Mouse (Mus musculus) liver, embryonic 15.5 days (tissue): ENCODE data around the gene Myh14. TPM values are rescaled to one million over a fixed set of nuclear protein-coding genes. Genes with fewer than 3 reads are reported as not detected.

Experiments used
- ATAC-seq: fragments of 200-750 bp; cut with Nextera tagmentation; 2 replicates; pipeline ENCODE4 v1.8.0; 2017; ENCODE audit warnings: moderate number of reproducible peaks, mild to moderate bottlenecking, moderate library complexity; ENCODE audit not compliant: insufficient read depth
- H3K27ac ChIP-seq: fragments of 300-500 bp; sonication (generic); replicated peaks from 2 replicates; pipeline ENCODE4 v1.5.1; 2015; ENCODE audit warnings: mild to moderate bottlenecking, inconsistent platforms
- H3K27me3 ChIP-seq: fragments of 300-500 bp; sonication (generic); 2 replicates; pipeline ENCODE4 v1.6.1; 2015; ENCODE audit warnings: mild to moderate bottlenecking, inconsistent platforms
- H3K36me3 ChIP-seq: fragments of 300-500 bp; sonication (generic); replicated peaks from 2 replicates; pipeline ENCODE4 v1.6.1; 2015; ENCODE audit warnings: moderate library complexity, mild to moderate bottlenecking, inconsistent platforms
- H3K4me1 ChIP-seq: fragments of 300-500 bp; sonication (generic); replicated peaks from 2 replicates; pipeline ENCODE4 v1.6.1; 2015; ENCODE audit warnings: inconsistent platforms
- H3K4me2 ChIP-seq: fragments of 300-500 bp; sonication (generic); 2 replicates; pipeline ENCODE4 v1.6.1; 2015; ENCODE audit warnings: moderate library complexity, mild to moderate bottlenecking, inconsistent platforms
- H3K4me3 ChIP-seq: fragments of 300-500 bp; sonication (generic); replicated peaks from 2 replicates; pipeline ENCODE4 v1.5.1; 2015; ENCODE audit warnings: mild to moderate bottlenecking, inconsistent platforms
- H3K9ac ChIP-seq: fragments of 300-500 bp; sonication (generic); 2 replicates; pipeline ENCODE4 v1.6.1; 2015; ENCODE audit warnings: moderate library complexity, mild to moderate bottlenecking, inconsistent platforms
- H3K9me3 ChIP-seq: fragments of 300-500 bp; sonication (generic); replicated peaks from 2 replicates; pipeline ENCODE4 v1.6.1; 2016; ENCODE audit warnings: inconsistent platforms
- WGBS: fragments of 180-500 bp; shearing (Covaris S2); methylation state at CpG from one replicate; pipeline ENCODE4 v1.1.7; 2015; ENCODE audit warnings: mixed read lengths; ENCODE audit not compliant: insufficient replicate concordance; 5-methylcytosine and 5-hydroxymethylcytosine counted together
- polyA plus RNA-seq: library from polyadenylated mRNA; unstranded; fragments of >200 nt; fragmentation: Nextera tagmentation; extraction: Ambion mirVana; gene quantifications from 2 replicates; pipeline ENCODE4 v1.2.1, GENCODE M21; 2015

Gene Myh14
- polyA plus RNA-seq, 1 experiment from 2014 or later, result 0.18 TPM

DNA sequence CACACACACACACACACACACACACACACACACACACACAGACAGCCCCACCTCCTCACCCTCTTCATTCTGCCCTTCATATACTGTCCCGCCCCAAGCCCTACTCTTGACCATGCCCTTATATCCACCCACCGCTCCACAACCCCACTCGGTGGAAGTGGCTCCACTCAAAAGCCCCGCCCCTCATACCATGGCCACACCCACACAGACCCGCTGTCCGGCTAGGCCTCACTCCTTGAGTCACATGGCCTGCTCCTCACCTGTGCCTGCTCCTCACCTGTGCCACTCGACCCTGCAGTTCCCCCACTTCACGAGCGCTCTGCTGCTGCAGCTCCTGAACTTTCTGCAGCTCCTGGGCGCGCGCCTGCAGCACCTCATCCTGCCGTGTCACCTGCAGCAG, 40.2 kb downstream of the Myh14 start:
- H3K27ac ChIP-seq, result no peak overlapping the region
- peaks cover 10% of the 10 kb centered on the region; the same call in 1 of the 2 replicates for H3K27me3 ChIP-seq
- no peaks in the 10 kb centered on the region for H3K4me1 ChIP-seq
- H3K4me2 ChIP-seq, result no peak overlapping the region
- no peak for ATAC-seq
- H3K9ac ChIP-seq, result no peak overlapping the region
- WGBS, result 64% methylated on average over 13 of the region's 13 CpGs
- no peak overlapping the region for H3K4me3 ChIP-seq
- no peaks in the 10 kb centered on the region for H3K9me3 ChIP-seq
- no peaks in the 10 kb centered on the region for H3K36me3 ChIP-seq

DNA sequence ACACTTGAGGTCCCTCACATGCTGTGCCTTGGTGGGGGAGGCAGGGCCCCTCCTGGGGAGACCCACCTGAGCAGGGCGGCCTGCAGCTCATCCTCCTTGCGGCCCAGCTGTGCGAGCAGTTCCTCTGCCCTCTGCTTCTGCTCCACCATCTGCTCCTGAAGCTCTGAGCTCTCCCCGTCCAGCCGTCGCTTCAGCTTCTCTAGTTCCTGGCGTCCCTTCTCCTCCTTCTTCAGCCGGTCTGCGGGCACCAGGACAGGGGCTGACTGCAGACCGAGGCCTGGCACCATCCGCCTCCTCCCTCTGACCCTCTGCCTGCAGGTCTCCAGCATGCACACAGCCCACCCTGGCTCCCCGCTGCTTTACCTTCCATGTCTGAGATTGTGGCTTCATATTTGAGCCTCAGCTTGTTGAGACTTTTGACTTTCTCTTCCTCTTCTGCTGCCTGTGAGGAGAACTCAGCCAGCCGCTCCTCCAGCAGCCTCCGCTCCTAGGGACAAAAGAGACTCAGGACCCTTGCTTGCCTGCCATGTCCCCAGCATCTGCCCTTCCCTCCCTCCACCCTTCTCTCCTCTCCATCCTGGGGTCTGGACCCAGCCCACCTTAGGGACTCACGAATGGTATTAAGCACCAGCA, 42.1 kb downstream of the Myh14 start:
- H3K4me1 ChIP-seq, result no peaks in the 10 kb centered on the region
- peaks cover 6% of the 10 kb centered on the region; the same call in 1 of the 2 replicates for H3K27me3 ChIP-seq
- H3K36me3 ChIP-seq, result no peaks in the 10 kb centered on the region
- 68% methylated on average over 15 of the region's 15 CpGs for whole genome bisulfite sequencing
- no peaks in the 10 kb centered on the region for H3K9me3 ChIP-seq
- no peak overlapping the region for H3K9ac ChIP-seq
- H3K27ac ChIP-seq, result no peak overlapping the region
- no peak overlapping the region for H3K4me2 ChIP-seq
- ATAC-seq, result no peak
- no peak overlapping the region for H3K4me3 ChIP-seq

- Histone ChIP-seq H3K4me1 (no peaks in the 10 kb centered on the region), H3K4me3 (no peak overlapping the region), H3K27ac (no peak overlapping the region), H3K4me2 (no peak overlapping the region), H3K9me3 (no peaks in the 10 kb centered on the region), H3K36me3 (no peaks in the 10 kb centered on the region), H3K27me3 (no peaks in the 10 kb centered on the region), H3K9ac (no peak overlapping the region)
- no peak for ATAC-seq
- 65% methylated on average over 13 of the region's 13 CpGs for WGBS
Measured at GRCm38 (mm10) chr7:44626966-44627365, 43.7 kb downstream of the Myh14 start.

DNA sequence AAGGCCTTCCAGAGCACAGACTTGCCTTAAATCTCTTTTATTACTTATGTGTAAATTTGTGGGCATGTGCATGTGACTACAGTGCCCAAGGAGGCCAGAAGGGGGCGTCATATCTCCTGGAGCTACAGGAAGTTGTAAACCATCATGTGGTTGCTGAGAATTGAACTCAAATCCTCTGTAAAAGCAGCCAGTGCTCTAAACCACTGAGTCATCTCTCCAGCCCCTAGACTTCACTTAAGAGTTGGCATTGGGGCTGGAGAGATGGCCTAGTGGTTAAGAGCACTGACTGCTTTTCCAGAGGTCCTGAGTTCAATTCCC, 44.6 kb downstream of the Myh14 start:
- H3K4me3 ChIP-seq, result no peak overlapping the region
- no peak for ATAC-seq
- H3K27me3 ChIP-seq, result no peaks in the 10 kb centered on the region
- no peak overlapping the region for H3K4me2 ChIP-seq
- no peak overlapping the region for H3K9ac ChIP-seq
- H3K9me3 ChIP-seq, result no peaks in the 10 kb centered on the region
- 16% methylated on average over 1 of the region's 1 CpGs for WGBS
- H3K27ac ChIP-seq, result no peak overlapping the region
- H3K36me3 ChIP-seq, result no peaks in the 10 kb centered on the region
- no peaks in the 10 kb centered on the region for H3K4me1 ChIP-seq

GRCm38 (mm10) chr7:44625241-44626067, 45.2 kb downstream of the Myh14 start:
- H3K36me3 ChIP-seq, result no peaks in the 10 kb centered on the region
- H3K27me3 ChIP-seq, result no peaks in the 10 kb centered on the region
- H3K9me3 ChIP-seq, result no peaks in the 10 kb centered on the region
- 62% methylated on average over 13 of the region's 13 CpGs for WGBS
- H3K27ac ChIP-seq, result no peak overlapping the region
- H3K9ac ChIP-seq, result no peak overlapping the region
- no peak overlapping the region for H3K4me2 ChIP-seq
- ATAC-seq, result no peak
- H3K4me1 ChIP-seq, result no peaks in the 10 kb centered on the region
- H3K4me3 ChIP-seq, result no peak overlapping the region

DNA sequence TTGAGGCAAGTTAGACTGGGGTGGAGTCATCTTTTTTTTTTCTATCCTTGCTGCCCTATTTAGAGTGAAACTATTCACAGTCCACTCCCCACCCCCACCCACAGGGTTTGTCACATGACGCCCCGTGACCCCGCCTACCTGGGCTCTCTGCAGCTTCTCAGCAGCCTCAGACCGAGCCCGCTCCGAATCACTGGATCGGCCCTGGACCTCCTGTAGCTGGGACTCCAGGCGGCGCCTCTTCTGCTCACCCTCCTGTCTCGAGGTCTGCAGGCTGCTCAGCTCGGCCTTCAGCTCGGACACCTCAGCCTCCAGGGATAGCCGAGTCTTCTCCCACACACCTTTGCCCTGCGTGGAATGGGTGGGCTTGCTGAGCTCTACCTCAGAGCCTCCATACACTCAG, 45.8 kb downstream of the Myh14 start:
- Histone ChIP-seq H3K4me2 (no peak overlapping the region), H3K27ac (no peak overlapping the region), H3K4me1 (no peaks in the 10 kb centered on the region), H3K27me3 (no peaks in the 10 kb centered on the region), H3K9me3 (no peaks in the 10 kb centered on the region), H3K9ac (no peak overlapping the region), H3K4me3 (no peak overlapping the region), H3K36me3 (no peaks in the 10 kb centered on the region)
- no peak for ATAC-seq
- WGBS, result 40% methylated on average over 14 of the region's 14 CpGs

GRCm38 (mm10) chr7:44624543-44624826, 46.2 kb downstream of the Myh14 start:
- Histone ChIP-seq H3K4me2 (no peak overlapping the region), H3K36me3 (no peaks in the 10 kb centered on the region), H3K27ac (no peak overlapping the region), H3K9ac (no peak overlapping the region), H3K4me1 (no peaks in the 10 kb centered on the region), H3K27me3 (no peaks in the 10 kb centered on the region), H3K9me3 (no peaks in the 10 kb centered on the region), H3K4me3 (no peak overlapping the region)
- 39% methylated on average over 3 of the region's 3 CpGs for WGBS
- no peak for ATAC-seq

DNA sequence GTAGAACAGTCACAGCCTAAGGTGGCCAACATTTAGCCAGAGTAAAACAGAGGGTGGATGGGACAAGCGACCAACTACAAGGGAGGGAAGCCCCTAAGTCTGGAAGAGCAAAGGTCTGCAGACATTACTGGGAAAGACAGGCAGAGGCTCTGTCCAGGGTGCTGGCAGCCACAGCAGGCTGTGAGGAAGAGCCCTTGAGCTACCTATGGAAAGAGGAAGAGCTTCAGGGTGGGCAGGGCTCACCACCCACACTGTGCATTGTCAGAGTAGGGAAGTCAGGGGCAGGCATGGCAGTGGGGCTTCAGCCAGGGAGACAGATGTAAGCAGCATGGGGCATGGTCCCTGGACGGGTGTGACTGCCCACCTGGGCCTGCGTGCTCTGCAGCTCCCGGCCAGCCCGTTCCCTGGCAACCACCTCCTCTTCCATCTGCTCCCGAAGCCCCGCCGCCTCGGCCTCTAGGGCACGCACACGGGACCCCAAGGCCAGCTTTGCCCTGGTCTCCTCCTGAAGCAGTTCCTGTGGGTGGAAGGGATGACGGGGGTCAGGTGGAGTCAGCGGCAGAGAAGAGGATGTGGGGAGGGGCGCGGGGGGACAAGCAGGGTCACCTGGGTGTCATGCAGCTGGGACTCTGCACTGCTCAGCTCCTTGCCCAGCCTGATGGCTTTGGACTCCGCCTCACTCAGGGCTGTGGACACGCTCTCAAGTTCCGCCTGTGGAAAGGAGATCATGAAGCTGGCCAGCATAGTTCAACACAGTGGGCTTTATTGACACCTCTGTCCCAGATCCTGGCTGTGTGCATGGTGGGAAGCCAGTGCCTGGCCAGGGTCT, 46.7 kb downstream of the Myh14 start:
- Histone ChIP-seq H3K9ac (no peak overlapping the region), H3K27me3 (no peaks in the 10 kb centered on the region), H3K4me2 (no peak overlapping the region), H3K27ac (no peak overlapping the region), H3K9me3 (no peaks in the 10 kb centered on the region), H3K4me1 (no peaks in the 10 kb centered on the region), H3K4me3 (no peak overlapping the region), H3K36me3 (no peaks in the 10 kb centered on the region)
- WGBS, result 34% methylated on average over 18 of the region's 18 CpGs
- no peak for ATAC-seq

DNA sequence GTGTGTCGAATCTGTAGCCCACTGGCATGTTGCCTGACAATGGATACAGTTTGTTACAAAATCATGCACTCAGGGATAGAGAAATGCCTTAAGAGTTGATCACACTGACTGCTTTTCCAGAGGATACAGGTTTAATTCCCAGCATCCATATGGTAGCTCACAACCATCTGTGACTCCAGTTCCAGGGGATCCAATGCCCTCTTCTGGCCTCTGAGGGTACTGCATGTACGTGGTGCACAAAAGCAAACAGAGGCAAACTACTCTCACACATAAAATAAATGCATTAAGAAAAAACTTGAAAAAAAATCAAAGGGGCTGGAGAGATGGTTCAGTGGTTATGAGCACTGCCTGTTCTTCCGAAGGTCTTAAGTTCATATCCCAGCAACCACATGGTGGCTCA, 53.6 kb downstream of the Myh14 start:
- no peak for ATAC-seq
- no peak overlapping the region for H3K9ac ChIP-seq
- 51% methylated on average over 3 of the region's 3 CpGs for WGBS

DNA sequence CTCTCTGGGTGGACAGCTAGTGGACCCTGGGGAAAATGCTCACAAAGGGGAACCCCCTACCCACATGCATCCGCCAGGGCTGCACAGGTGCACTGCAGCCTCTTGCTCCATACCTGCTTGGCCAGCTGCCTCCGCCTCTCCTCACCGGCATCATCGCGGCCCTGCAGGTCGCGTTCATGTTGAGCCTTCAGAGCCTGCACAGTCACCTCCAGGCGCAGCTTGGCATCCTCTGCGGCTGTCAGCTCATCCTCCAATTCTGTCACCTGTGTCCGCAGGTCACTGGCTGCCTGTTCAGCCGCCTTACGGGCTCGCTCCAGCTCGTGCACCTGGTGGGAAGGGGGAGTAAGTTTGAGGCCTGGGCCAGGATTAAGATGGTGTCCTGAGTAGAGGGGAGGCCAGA, 54.7 kb downstream of the Myh14 start:
- Histone ChIP-seq H3K9me3 (no peaks in the 10 kb centered on the region), H3K9ac (no peak overlapping the region), H3K27me3 (peaks cover 40% of the 10 kb centered on the region), H3K4me3 (no peak overlapping the region), H3K27ac (no peak overlapping the region), H3K36me3 (no peaks in the 10 kb centered on the region), H3K4me1 (no peaks in the 10 kb centered on the region), H3K4me2 (no peak overlapping the region)
- ATAC-seq, result no peak
- 56% methylated on average over 14 of the region's 14 CpGs for WGBS

More for the DNA sequence above, 53.6 kb downstream of the Myh14 start:
- Histone ChIP-seq H3K9me3 (no peaks in the 10 kb centered on the region), H3K4me3 (no peak overlapping the region), H3K27ac (no peak overlapping the region), H3K4me2 (no peak overlapping the region), H3K27me3 (peaks cover 38% of the 10 kb centered on the region), H3K4me1 (no peaks in the 10 kb centered on the region), H3K36me3 (no peaks in the 10 kb centered on the region)

GRCm38 (mm10) chr7:44615309-44615708, 55.3 kb downstream of the Myh14 start:
- Histone ChIP-seq H3K27ac (no peak overlapping the region), H3K27me3 (peaks cover 44% of the 10 kb centered on the region), H3K9ac (no peak overlapping the region), H3K9me3 (no peaks in the 10 kb centered on the region), H3K4me2 (no peak overlapping the region), H3K4me3 (no peak overlapping the region), H3K36me3 (no peaks in the 10 kb centered on the region), H3K4me1 (no peaks in the 10 kb centered on the region)
- WGBS, result 12% methylated on average over 10 of the region's 10 CpGs
- ATAC-seq, result no peak
